Mouse (Mus musculus): Measurements from ENCODE around the gene Miga1. TPM values are rescaled to one million over a fixed set of nuclear protein-coding genes. Genes with fewer than 3 reads are reported as not detected.

Gene Miga1
- polyA plus RNA-seq (2012; rRNA removed), result 18.2 and 24.3 TPM in 2 replicates

GRCm38 (mm10) chr3:152339862-152340557 is at the start of gene Miga1:
Gene Miga1, minus strand, starts transcription at chr3:152340407.

GRCm38 (mm10) chr3:152345732-152346632 is 5.8 kb upstream of the Miga1 start, which contains the start of gene Usp33:
Gene Usp33, plus strand, starts transcription at chr3:152346478.

GRCm38 (mm10) chr3:152266036-152266421 is 74.2 kb downstream of the Miga1 start, which contains the start of gene Nexn:
Gene Nexn, minus strand, starts transcription at chr3:152266350.

Other genes with a start within 250 kb of the Miga1 start
- 1.8 and 3.5 TPM in 2 replicates for gene Gipc2, start 174.2 kb downstream of the Miga1 start, polyA plus RNA-seq (2012; rRNA removed)
- gene Dnajb4, start 130.1 kb downstream of the Miga1 start, polyA plus RNA-seq (2012; rRNA removed), result 17.7 and 21.7 TPM in 2 replicates
- 263 and 343 TPM in 2 replicates for gene Fubp1, start 130.0 kb downstream of the Miga1 start, polyA plus RNA-seq (2012; rRNA removed)
- 7.8 and 9.2 TPM in 2 replicates for gene Nexn, start 74.1 kb downstream of the Miga1 start, polyA plus RNA-seq (2012; rRNA removed)
- gene Usp33, start 6.1 kb upstream of the Miga1 start, polyA plus RNA-seq (2012; rRNA removed), result 70.4 and 102 TPM in 2 replicates
- gene Zzz3, start 55.1 kb upstream of the Miga1 start, polyA plus RNA-seq (2012; rRNA removed), result 33.6 and 43.0 TPM in 2 replicates